Mouse (Mus musculus) liver, adult 2 months (tissue): Measurements from ENCODE around the gene Ninj1.

Source experiments
- CTCF ChIP-seq: fragments of 200-500 bp; IDR thresholded peaks from 2 replicates; pipeline ENCODE4 v1.5.1; 2011; ENCODE audit warnings: low read depth, low read length, control low read depth
- POLR2A ChIP-seq: fragments of 200-500 bp; IDR thresholded peaks from 2 replicates; pipeline ENCODE4 v1.6.1; 2011; ENCODE audit warnings: low read length, control low read depth; ENCODE audit not compliant: insufficient read depth; ENCODE audit errors: extremely low read depth

GRCm38 (mm10) chr13:49224314-49224713 lies 37.0 kb downstream of the Ninj1 start:
- no peak for TF ChIP-seq CTCF
- no peak for TF ChIP-seq POLR2A
